Mouse (Mus musculus) heart, adult 8-10 months (tissue): ENCODE measurements around the gene Cops4. TPM values are rescaled to one million over a fixed set of nuclear protein-coding genes. Genes with fewer than 3 reads are reported as not detected.

Source experiments
- DNase-seq: peaks from one replicate; pipeline ENCODE4 v3.0.0; 2022; ENCODE audit warnings: low spot score
- total RNA-seq, 4 experiments: library from RNA; stranded (reverse); gene quantifications; 2 replicates each; pipeline ENCODE4 v1.2.4; 2022

The Cops4 gene
- total RNA-seq = 10 to 100 TPM; 82.5 to 94.0 (median 93.0) TPM

GRCm38 (mm10) chr5:100518049-100519026 is at the start of gene Cops4:
Gene Cops4 (plus strand): TSS chr5:100518309.
- DNase-seq = peak; percentile 98

- no peak for DNase-seq
Measured at GRCm38 (mm10) chr5:100476328-100476727, 41.8 kb upstream of the Cops4 start.

DNA sequence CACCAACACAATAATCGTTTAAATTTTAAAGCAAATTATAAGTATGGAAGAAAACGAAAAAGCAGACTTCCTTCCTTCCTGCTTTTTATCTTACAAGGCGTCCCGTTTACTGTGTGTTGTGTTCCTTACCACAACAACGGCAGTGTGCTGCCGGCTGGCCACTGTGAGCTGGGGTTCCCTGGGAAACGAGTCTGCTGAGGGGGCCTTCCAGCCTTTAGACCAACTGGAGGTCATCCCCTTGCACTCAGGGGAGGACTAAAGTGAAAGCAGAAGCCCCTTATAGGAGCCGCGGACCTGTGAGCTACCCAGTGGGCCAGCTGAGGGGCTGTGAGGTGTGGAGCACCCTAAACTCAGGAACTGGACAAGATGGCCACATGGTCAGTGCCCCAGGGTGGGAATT is 40.5 kb upstream of the Cops4 start:
- DNase-seq = no peak

- DNase-seq = no peak
Measured at GRCm38 (mm10) chr5:100483569-100483968, 34.5 kb upstream of the Cops4 start.

DNA sequence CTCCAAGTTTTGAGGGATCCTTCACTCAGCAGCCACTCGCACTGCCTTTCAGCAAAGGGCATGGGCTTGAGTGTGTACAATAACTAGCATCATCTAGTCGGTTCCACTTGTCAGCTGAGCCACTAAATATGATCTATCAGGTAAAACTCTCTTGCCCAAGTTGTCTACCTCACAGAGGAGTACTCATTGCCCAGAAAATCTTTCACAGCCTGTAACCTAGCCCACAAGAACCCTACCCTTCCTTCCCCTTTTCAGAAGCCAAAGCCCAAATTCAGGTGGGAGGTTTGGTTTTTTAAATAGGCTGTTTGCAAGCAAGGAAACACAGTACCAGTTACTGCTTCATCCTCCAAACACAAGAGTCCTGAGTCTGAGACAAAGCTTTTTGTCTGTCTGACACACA is 31.0 kb upstream of the Cops4 start:
- DNase-seq = no peak

DNA sequence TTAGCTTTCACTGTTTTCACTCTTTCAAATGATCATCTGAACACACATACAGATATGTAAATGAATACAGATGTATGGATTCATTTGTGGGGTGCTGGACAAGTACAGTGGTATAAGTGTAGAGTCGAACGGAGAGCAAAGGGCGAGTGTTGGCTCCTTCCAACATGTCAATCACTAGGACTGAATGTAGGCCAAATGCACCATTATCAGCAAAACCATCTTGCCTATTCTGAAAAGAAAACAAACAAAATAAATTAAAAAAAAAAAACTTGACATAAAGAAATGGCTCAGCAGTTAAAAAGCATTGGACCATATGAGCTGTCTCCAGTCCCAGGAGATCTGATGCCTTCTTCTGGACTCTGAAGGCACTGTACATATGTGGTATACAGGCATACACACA is 29.9 kb upstream of the Cops4 start:
- no peak for DNase-seq

GRCm38 (mm10) chr5:100489340-100489739 is 28.8 kb upstream of the Cops4 start:
- DNase-seq = no peak

GRCm38 (mm10) chr5:100491704-100492103 is 26.4 kb upstream of the Cops4 start:
- DNase-seq = no peak

DNA sequence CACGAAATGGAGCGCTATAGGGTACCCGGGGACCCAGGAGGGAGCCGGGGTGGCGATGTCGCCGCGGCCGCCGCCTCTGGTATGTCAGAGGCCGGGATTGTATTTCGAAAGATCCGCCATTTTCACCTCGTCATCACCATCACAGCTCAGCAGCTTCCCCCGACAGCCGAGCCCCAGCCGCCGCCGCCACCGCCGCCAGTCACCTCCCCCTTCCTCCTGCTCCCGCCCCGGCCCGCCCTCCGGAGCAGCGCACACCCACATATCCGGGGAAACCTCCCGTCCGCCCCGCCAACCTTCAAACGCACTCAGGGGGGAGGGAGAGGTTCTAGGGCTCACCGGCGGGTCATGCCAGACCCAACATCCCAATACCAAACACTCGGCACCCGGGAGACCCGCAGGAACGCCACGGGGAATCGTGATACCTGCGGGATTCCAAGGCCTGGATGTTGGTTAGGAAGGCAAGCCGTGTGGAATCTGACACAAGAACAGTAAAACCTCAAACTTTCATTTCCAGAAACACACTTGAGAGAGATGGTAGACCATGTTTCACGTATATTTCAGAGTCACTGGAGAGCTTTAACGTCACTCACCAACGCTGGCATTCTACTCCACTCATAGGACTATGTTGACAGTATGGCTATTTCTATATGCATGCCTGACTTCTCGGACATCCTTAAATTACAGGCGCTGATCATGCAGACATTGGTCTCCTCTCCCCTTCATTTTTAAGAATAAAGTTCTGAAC is 19.5 kb upstream of the Cops4 start:
- peak; percentile 80 for DNase-seq

DNA sequence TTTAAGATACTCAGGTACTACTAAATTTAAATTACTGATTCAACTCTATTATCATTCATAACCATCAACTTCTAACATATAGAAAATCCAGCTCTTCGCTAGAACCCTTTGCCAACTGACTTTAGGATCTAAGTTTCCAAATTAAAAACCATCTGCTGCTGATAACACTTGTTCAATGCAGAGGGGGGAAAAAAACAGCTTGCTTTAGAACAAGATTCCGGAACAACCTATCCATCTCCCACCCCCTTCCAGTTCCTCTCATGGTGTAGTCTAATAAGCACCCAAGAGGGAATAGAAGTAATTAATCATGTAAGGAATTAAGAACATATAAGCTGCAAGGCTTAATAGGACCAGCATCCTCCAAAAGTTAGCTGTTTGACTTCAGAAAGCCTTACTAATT is 18.9 kb upstream of the Cops4 start:
- no peak for DNase-seq

DNA sequence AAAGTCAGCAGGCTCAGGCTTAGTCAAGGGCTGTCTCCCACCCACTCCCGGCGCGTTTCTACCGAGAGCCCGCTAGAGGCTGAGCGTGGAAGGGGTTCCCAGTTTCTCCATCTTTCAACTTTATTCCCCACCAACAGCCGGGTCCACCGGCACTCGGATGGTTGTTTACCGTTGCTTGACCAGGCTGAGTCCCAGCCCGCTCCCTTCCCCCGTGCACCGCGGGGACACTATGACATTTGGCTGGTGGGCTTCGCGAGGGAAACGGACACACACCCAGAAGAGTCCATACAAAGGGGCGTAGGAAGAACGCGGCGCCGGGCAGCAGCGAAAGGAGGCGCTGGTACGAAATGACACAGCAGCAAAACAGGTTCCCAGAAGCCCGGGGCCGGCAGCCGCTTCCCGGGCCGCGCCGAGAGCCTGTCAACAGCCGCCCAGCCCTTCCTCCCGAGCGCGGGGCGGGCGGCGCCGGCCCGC is 18.2 kb upstream of the Cops4 start:
- no peak for DNase-seq

DNA sequence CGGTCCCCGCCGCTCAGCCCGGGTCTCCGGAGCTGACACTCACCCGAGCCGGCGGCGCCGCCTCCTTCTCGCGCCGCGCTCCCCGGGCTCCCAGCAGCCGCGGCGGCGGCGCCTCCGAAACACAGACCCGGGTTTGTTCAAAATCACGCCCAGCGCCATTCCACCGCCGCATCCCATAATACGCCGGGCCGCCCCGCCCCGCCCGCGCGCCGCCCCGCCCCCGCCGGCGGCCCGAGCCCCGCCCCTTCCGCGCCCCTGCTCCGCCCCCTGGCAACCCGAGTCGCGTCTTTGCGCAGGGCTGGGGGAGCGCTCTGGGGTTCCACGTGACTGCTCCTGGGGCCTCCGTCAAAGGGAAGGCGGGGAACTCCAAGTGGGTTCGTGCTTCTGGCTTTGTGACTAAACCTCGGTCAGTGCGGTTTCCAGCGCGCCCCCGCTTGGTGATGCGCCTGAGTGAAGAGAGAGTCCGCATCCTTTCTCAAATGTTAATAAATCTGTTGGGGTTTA is 17.6 kb upstream of the Cops4 start, which contains the start of gene Lin54:
Gene Lin54, minus strand, starts transcription at position 182 of the 504 bp plus-strand sequence.
- peak; percentile 82 for DNase-seq

- no peak for DNase-seq
Measured at GRCm38 (mm10) chr5:100501267-100501666, 16.8 kb upstream of the Cops4 start.

- DNase-seq = no peak
Measured at GRCm38 (mm10) chr5:100509247-100509646, 8.9 kb upstream of the Cops4 start.

GRCm38 (mm10) chr5:100512576-100512975 is 5.5 kb upstream of the Cops4 start:
- no peak for DNase-seq

GRCm38 (mm10) chr5:100519027-100519411 is 910 bp downstream of the Cops4 start:
- no peak for DNase-seq

DNA sequence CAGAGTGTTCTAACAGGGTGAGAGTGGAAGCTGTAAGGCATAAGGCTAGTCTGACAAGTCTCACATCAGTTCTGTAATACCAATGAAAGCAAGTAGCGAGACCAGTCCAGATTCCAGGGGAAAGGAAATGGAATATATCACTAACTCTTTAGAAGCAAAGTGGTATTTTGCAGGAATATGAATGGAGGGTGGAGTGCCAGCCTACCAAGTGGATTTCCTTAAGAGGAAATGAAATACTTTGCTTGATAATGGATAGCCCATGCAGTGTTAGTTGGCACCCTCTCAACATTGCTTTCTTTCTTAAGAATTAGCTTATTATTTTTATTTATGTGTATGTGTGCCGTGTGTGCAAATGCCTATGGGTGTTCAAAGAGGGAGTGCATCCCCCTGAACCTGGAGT is 2.1 kb downstream of the Cops4 start:
- no peak for DNase-seq

DNA sequence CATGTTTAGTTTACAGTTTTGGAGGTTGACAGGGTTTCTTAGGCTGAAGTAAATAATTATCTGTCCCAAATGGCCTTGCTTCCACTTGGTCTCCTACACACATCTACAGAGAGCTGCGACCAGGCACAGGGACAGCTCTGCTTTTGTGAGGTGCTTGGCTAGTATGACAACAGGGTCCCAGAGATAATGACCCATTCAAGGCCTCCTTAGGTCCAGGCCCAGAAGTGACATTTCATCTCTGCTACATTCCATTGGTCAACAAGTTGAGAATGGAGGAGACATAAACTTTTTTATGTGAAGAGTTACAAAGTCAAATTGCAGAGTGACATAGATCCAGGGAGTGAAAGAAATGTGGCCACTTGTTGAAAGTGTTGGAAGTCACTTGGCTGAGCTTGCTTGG is 5.2 kb downstream of the Cops4 start:
- no peak for DNase-seq

- DNase-seq = no peak
Measured at GRCm38 (mm10) chr5:100524921-100525320, 6.8 kb downstream of the Cops4 start.

- DNase-seq = no peak
Measured at GRCm38 (mm10) chr5:100525620-100526019, 7.5 kb downstream of the Cops4 start.

- DNase-seq = peak; percentile 49
Measured at GRCm38 (mm10) chr5:100526164-100526563, 8.1 kb downstream of the Cops4 start.

DNA sequence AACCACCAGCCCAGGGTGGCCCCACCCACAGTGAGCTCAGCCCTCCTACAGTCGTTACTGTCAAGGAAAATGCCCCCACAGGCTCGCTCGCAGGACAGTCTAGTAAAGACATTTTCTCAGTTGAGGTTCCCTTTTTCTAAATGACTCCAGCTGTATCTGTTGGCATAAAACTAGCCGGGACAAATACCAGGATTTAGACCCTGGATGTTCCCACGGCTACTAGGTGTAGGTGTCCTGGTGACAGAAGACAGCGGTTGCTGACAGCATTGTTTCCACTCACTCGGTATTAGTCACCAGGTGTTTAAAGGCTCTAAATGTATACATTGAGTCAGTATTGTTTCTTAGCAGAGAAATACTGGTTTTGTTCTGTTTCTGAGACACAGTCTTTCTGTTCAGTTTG is 17.7 kb downstream of the Cops4 start:
- no peak for DNase-seq
